Mouse (Mus musculus): Measurements from ENCODE around the gene Cfap65. TPM values are rescaled to one million over a fixed set of nuclear protein-coding genes. Genes with fewer than 3 reads are reported as not detected.

Cfap65 gene
- total and polyA plus RNA-seq, 3 experiments, result 0.04 TPM; not detected in 2

- TF ChIP-seq USF2 (conservative IDR thresholded peaks at IDR 0.05; ENCODE audit: low read depth, low read length) (no peak), E2F4 (IDR thresholded peaks at IDR 0.05; ENCODE audit: insufficient replicate concordance, low read depth, low read length) (no peak), KAT2A (IDR thresholded peaks at IDR 0.05; ENCODE audit: insufficient replicate concordance, low read length) (no peak), ZMIZ1 (IDR thresholded peaks at IDR 0.05; ENCODE audit: low read depth, low read length) (no peak), POLR2A (IDR thresholded peaks at IDR 0.05; ENCODE audit: low read depth, low read length) (no peak), SMC3 (IDR thresholded peaks at IDR 0.05; ENCODE audit: low read depth, low read length) (no peak), ZC3H11A (IDR thresholded peaks at IDR 0.05; ENCODE audit: low read depth, low read length) (no peak), IRF4 (IDR thresholded peaks at IDR 0.05; ENCODE audit: low read depth, low read length) (no peak), ETS1 (conservative IDR thresholded peaks at IDR 0.05; ENCODE audit: low read depth, low read length) (no peak), RCOR1 (conservative IDR thresholded peaks at IDR 0.05; ENCODE audit: low read depth, low read length) (no peak), SIN3A (IDR thresholded peaks at IDR 0.05; ENCODE audit: low read length) (no peak), UBTF (IDR thresholded peaks at IDR 0.05; ENCODE audit: low read depth, low read length) (no peak), TCF12 (IDR thresholded peaks at IDR 0.05; ENCODE audit: low read depth, low read length) (no peak), MXI1 (IDR thresholded peaks at IDR 0.05; ENCODE audit: low read depth, low read length) (no peak), USF1 (IDR thresholded peaks at IDR 0.05; ENCODE audit: low read depth, low read length) (no peak), MAFK (IDR thresholded peaks at IDR 0.05; ENCODE audit: insufficient replicate concordance, low read length) (no peak), HCFC1 (IDR thresholded peaks at IDR 0.05; ENCODE audit: low read depth, low read length) (no peak), NELFE (IDR thresholded peaks at IDR 0.05; ENCODE audit: low read depth, low read length) (no peak), MAX (IDR thresholded peaks at IDR 0.05; ENCODE audit: low read length) (no peak)
- no peaks in the 10 kb centered on the region for H3K36me3 ChIP-seq (replicated peaks in 1 of 2; ENCODE audit: control insufficient read depth in 1 of 2, insufficient read depth in 1 of 2, low read length in 1 of 2)
- peaks cover 2% of the 10 kb centered on the region in 2 experiments; a peak in 2 of 4 replicates for H3K4me1 ChIP-seq (ENCODE audit: control insufficient read depth in 1 of 2, insufficient read depth in 2 of 2)
- peaks cover 26% of the 10 kb centered on the region for H3K9me3 ChIP-seq (replicated peaks; ENCODE audit: low read length)
- no peak overlapping the region for H3K27ac ChIP-seq (ENCODE audit: insufficient read depth, low read depth)
- DNase-seq (ENCODE audit: extremely low read depth), result no peak
- H3K4me3 ChIP-seq (replicated peaks in 1 of 3; ENCODE audit: low read depth in 2 of 3, low read length in 2 of 3, poor library complexity in 1 of 3), result no peak overlapping the region
- no peak overlapping the region for H3K4me2 ChIP-seq (ENCODE audit: insufficient read depth, low read depth, poor library complexity, severe bottlenecking)
- dilution Hi-C loops (cut with MboI; ENCODE audit: extremely low pct_ligation_motif_present, extremely low pct_unique_long_range_greater_than_20kb, low sequenced_read_pairs), result no loop called here
- peaks cover 35% of the 10 kb centered on the region for H3K27me3 ChIP-seq (replicated peaks)
- H3K79me2 ChIP-seq (replicated peaks; ENCODE audit: control insufficient read depth, extremely low read depth, insufficient read depth, poor library complexity, severe bottlenecking), result no peaks in the 10 kb centered on the region
- no peak overlapping the region for H3K9ac ChIP-seq (ENCODE audit: insufficient read depth, low read depth)
- in situ Hi-C loops (cut with MboI; ENCODE audit: low pct_ligation_motif_present, low pct_unique_long_range_greater_than_20kb, low sequenced_read_pairs), result no loop called here
Measured at GRCm38 (mm10) chr1:74883441-74883840, 52.0 kb downstream of the Cfap65 start.

- in situ Hi-C loops (cut with MboI; ENCODE audit: low pct_ligation_motif_present, low pct_unique_long_range_greater_than_20kb, low sequenced_read_pairs) (no loop called here), dilution Hi-C loops (cut with MboI; ENCODE audit: extremely low pct_ligation_motif_present, extremely low pct_unique_long_range_greater_than_20kb, low sequenced_read_pairs) (no loop called here)
- H3K27me3 ChIP-seq (replicated peaks), result peaks cover 41% of the 10 kb centered on the region
- H3K4me3 ChIP-seq (replicated peaks in 1 of 3; ENCODE audit: low read depth in 2 of 3, low read length in 2 of 3, poor library complexity in 1 of 3), result no peak overlapping the region
- TF ChIP-seq JUN (IDR thresholded peaks at IDR 0.05; ENCODE audit: insufficient read depth, low read depth, low read length) (no peak), POLR2A (IDR thresholded peaks at IDR 0.05; ENCODE audit: low read depth, low read length) (no peak), USF2 (conservative IDR thresholded peaks at IDR 0.05; ENCODE audit: low read depth, low read length) (no peak), ZKSCAN1 (IDR thresholded peaks at IDR 0.05; ENCODE audit: borderline replicate concordance, low read depth, low read length) (no peak), ZNF384 (IDR thresholded peaks at IDR 0.05; ENCODE audit: low read depth, low read length) (no peak), EP300 (IDR thresholded peaks at IDR 0.05; ENCODE audit: low read length) (no peak), RCOR1 (conservative IDR thresholded peaks at IDR 0.05; ENCODE audit: low read depth, low read length) (no peak), CTCF (conservative IDR thresholded peaks at IDR 0.05 in 1 of 2, IDR thresholded peaks at IDR 0.05 in 1 of 2; ENCODE audit: low read depth in 2 of 2, low read length in 2 of 2) (no peak), CHD1 (IDR thresholded peaks at IDR 0.05; ENCODE audit: low read depth, low read length) (no peak), IRF4 (IDR thresholded peaks at IDR 0.05; ENCODE audit: low read depth, low read length) (no peak), PAX5 (IDR thresholded peaks at IDR 0.05; ENCODE audit: low read length) (no peak)
- no peak overlapping the region for H3K27ac ChIP-seq (ENCODE audit: insufficient read depth, low read depth)
- no peaks in the 10 kb centered on the region for H3K36me3 ChIP-seq (replicated peaks in 1 of 2; ENCODE audit: control insufficient read depth in 1 of 2, insufficient read depth in 1 of 2, low read length in 1 of 2)
- H3K4me2 ChIP-seq (ENCODE audit: insufficient read depth, low read depth, poor library complexity, severe bottlenecking), result no peak overlapping the region
- H3K9me3 ChIP-seq (replicated peaks; ENCODE audit: low read length), result peaks cover 26% of the 10 kb centered on the region
- peaks cover 2 to 5% of the 10 kb centered on the region in 2 experiments; a peak in 2 of 4 replicates for H3K4me1 ChIP-seq (ENCODE audit: control insufficient read depth in 1 of 2, insufficient read depth in 2 of 2)
- H3K79me2 ChIP-seq (replicated peaks; ENCODE audit: control insufficient read depth, extremely low read depth, insufficient read depth, poor library complexity, severe bottlenecking), result no peaks in the 10 kb centered on the region
- no peak for DNase-seq (ENCODE audit: extremely low read depth)
- H3K9ac ChIP-seq (ENCODE audit: insufficient read depth, low read depth), result no peak overlapping the region
Measured at GRCm38 (mm10) chr1:74882828-74883227, 52.6 kb downstream of the Cfap65 start.
